Mouse (Mus musculus) liver, embryonic 11.5 days (tissue): Measurements from ENCODE around the gene Fosb. TPM values are rescaled to one million over a fixed set of nuclear protein-coding genes. Genes with fewer than 3 reads are reported as not detected.
A peak's percentile ranks its signal among the peaks of the same experiment; 100 is the strongest.
"Not testable (repeated sequence)": the region's sequence is repeated elsewhere in the genome, so short reads cannot be mapped to it uniquely, and the experiment has no call there.

ENCODE experiments used
- ATAC-seq: fragments of 200-750 bp; cut with Nextera tagmentation; replicated peaks from 2 replicates; pipeline ENCODE4 v1.8.0; 2017; ENCODE audit warnings: moderate number of reproducible peaks, mild to moderate bottlenecking, moderate TSS enrichment, moderate library complexity; ENCODE audit not compliant: low FRiP score
- DNase-seq: peaks from one replicate; pipeline ENCODE4 v3.0.0-alpha.2; 2017; ENCODE audit warnings: low spot score
- H3K27ac ChIP-seq: fragments of 300-500 bp; sonication (generic); 2 replicates; pipeline ENCODE4 v1.5.1; 2014; ENCODE audit warnings: mild to moderate bottlenecking, low read depth, low read length, control low read depth
- H3K27me3 ChIP-seq: fragments of 300-500 bp; sonication (generic); replicated peaks from 2 replicates; pipeline ENCODE4 v1.6.1; 2014; ENCODE audit warnings: low read length, mixed read lengths; ENCODE audit not compliant: control insufficient read depth, insufficient read depth
- H3K36me3 ChIP-seq: fragments of 300-500 bp; sonication (generic); 2 replicates; pipeline ENCODE4 v1.6.1; 2014; ENCODE audit warnings: mild to moderate bottlenecking, low read length, moderate library complexity, mixed read lengths; ENCODE audit not compliant: control insufficient read depth, insufficient read depth
- H3K4me1 ChIP-seq: fragments of 300-500 bp; sonication (generic); replicated peaks from 2 replicates; pipeline ENCODE4 v1.6.1; 2014; ENCODE audit warnings: low read length, mixed read lengths; ENCODE audit not compliant: control insufficient read depth, insufficient read depth
- H3K4me2 ChIP-seq: fragments of 300-500 bp; sonication (generic); 2 replicates; pipeline ENCODE4 v1.6.1; 2014; ENCODE audit warnings: mild to moderate bottlenecking, control low read depth, moderate library complexity
- H3K4me3 ChIP-seq: fragments of 300-500 bp; sonication (generic); 2 replicates; pipeline ENCODE4 v1.5.1; 2014; ENCODE audit warnings: low read depth, low read length, control low read depth
- H3K9ac ChIP-seq: fragments of 300-500 bp; sonication (generic); 2 replicates; pipeline ENCODE4 v1.6.1; 2014; ENCODE audit warnings: low read depth, low read length, control low read depth
- H3K9me3 ChIP-seq: fragments of 300-500 bp; sonication (generic); 2 replicates; pipeline ENCODE4 v1.6.1; 2016; ENCODE audit warnings: low read length, inconsistent platforms, mixed read lengths; ENCODE audit not compliant: control insufficient read depth
- WGBS: fragments of 180-500 bp; shearing (Covaris S2); extraction: QIAGEN DNeasy Blood & Tissue Kit; methylation state at CpG from one replicate; pipeline ENCODE4 v1.1.7; 2014; 5-methylcytosine and 5-hydroxymethylcytosine counted together
- polyA plus RNA-seq: library from polyadenylated mRNA; unstranded; fragments of >200 nt; fragmentation: Nextera tagmentation; extraction: Ambion mirVana; gene quantifications from 2 replicates; pipeline ENCODE4 v1.2.1, GENCODE M21; 2014

Fosb gene
- polyA plus RNA-seq, 1 experiment from 2014 or later: 0.07 TPM

DNA sequence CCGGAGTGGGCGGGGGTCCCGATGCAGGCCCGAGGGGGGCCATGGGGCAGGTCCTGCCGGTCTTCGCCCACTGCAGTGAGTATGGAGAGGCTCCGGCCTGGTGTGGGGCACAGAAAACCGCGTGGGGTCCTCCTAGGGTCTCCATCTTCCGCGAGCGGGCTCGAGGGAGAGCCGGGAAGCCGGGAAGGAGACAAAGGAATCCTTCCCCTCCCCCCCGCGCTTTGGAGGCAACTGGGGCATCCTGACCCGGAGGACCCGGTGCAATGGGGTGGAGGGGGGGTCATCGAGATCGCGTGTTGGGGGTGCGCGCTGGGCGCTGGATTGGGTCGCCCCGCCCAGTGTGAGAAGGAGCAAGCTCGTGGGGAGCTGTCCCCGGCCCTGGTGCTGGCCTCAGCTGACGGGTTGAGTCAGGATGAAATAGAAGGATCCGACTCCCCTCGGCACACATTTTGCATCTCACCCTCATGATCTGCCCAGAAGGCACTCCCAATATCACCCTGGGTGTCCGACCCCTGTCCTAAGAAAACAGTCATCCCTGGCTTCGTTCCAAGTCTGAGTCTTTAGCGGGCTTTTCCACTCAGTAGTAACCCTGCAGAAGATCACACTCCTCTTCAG, 27.0 kb downstream of the Fosb start:
- peak overlapping the region; percentile 100 for H3K4me2 ChIP-seq
- DNase-seq (peak; percentile 80), ATAC-seq (peak; percentile 57)
- H3K4me1 ChIP-seq: peaks cover 11% of the 10 kb centered on the region
- H3K9me3 ChIP-seq: no peaks in the 10 kb centered on the region
- H3K9ac ChIP-seq: peak overlapping the region; percentile 59
- 2% methylated on average over 35 of the region's 35 CpGs for WGBS
- H3K27me3 ChIP-seq: peaks cover 55% of the 10 kb centered on the region
- H3K27ac ChIP-seq: no peak overlapping the region
- no peaks in the 10 kb centered on the region for H3K36me3 ChIP-seq
- peak overlapping the region; percentile 69 for H3K4me3 ChIP-seq

DNA sequence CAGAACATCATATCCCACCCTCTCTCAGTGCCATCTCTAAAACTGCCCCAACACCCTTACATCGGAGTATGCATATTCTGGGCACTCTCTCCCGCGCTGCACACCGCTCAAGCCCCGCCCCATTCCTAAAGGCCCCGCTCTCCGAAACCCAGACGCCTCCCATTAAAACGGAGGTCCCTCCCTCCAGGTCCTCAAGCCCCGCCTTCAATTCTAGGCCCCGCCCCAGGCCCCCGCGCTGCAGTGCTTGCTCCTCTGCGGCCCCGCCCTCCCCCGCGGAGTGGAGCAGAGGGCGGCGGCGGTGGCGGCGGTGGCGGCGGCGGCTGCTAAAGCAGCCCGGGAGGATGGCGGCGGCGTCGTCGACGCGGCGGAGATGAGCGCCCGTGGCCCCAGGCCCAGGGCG, 27.5 kb downstream of the Fosb start, which contains the start of gene Rtn2:
Gene Rtn2, plus strand, starts transcription at position 240 of the 400 bp plus-strand sequence.
- no peaks in the 10 kb centered on the region for H3K36me3 ChIP-seq
- H3K27ac ChIP-seq: no peak within 1 kb of the TSS
- H3K9me3 ChIP-seq: no peaks in the 10 kb centered on the region
- H3K9ac ChIP-seq: peak within 1 kb of the TSS; percentile 59
- H3K4me2 ChIP-seq: peak within 1 kb of the TSS; percentile 100
- peak within 1 kb of the TSS; percentile 69 for H3K4me3 ChIP-seq
- ATAC-seq: peak; percentile 89
- peaks cover 11% of the 10 kb centered on the region for H3K4me1 ChIP-seq
- 0% methylated on average over 33 of the region's 37 CpGs for WGBS
- H3K27me3 ChIP-seq: peaks cover 60% of the 10 kb centered on the region
- DNase-seq: peak; percentile 88

DNA sequence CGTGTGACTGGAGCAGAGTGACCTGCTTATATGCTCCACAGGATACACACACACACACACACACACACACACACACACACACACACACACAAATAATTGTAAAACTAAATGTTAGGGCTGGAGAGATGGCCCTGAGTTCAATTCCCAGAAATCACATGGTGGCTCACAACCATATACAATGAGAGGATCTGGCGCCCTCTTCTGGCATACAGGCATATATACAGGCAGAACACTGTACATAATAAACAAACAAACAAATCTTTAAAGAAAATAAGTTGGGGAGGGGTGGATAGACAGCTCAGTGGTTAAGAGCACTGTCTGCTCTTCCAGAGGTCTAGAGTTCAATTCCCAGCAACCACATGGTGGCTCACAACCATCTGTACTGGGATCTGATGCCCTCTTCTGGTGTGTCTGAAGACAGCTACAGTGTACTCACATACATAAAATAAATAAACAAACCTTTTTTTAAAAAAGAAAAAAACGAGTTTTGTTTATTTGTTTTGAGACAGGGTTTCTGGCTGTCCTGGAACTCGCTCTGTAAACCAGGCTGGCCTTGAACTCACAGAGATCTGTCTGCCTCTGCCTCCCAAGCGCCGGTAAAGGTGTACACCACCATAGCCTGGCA, 28.1 kb downstream of the Fosb start:
- peak overlapping the region; percentile 69 for H3K4me3 ChIP-seq
- H3K4me2 ChIP-seq: peak overlapping the region; percentile 100
- not testable (repeated sequence) for H3K9me3 ChIP-seq, H3K36me3 ChIP-seq, DNase-seq, H3K27ac ChIP-seq, H3K9ac ChIP-seq
- H3K4me1 ChIP-seq: peaks cover 11% of the 10 kb centered on the region
- peak; percentile 14 for ATAC-seq
- 30% methylated on average over 6 of the region's 6 CpGs for WGBS
- H3K27me3 ChIP-seq: peaks cover 62% of the 10 kb centered on the region

DNA sequence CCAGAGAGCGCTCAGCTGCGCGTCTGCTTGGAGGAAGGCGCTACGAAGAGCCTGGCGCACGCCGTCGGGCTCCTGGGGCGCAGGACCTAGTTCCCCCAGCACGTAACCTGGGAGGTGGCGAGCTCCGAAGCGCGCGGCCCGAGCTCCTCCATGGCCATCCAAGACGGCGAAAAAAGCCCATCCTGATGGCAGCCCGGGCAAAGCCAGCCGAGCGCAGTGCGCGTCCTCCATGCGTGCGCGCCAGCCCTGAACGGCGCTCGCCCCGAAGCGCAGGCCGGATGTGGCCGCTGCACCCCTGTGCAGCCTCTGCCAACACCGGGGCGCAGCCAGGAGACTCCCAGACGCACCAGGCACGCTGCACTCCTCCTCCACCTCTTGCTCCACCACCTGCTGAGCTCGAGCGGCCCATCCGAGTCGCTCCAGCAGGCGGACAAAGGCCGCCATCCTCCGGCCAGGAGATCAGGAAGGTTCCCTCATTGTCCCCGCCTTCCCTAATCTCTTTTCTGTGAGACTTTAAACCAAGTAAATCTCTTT, 30.2 kb downstream of the Fosb start, which contains the start of gene Ppm1n:
Gene Ppm1n, minus strand, starts transcription at position 484 of the 534 bp plus-strand sequence.
- peak within 1 kb of the TSS; percentile 33 for H3K4me3 ChIP-seq
- no peak within 1 kb of the TSS for H3K27ac ChIP-seq
- no peak for DNase-seq
- H3K4me2 ChIP-seq: peak within 1 kb of the TSS; percentile 56
- H3K27me3 ChIP-seq: peaks cover 62% of the 10 kb centered on the region
- no peak within 1 kb of the TSS for H3K9ac ChIP-seq
- 2% methylated on average over 45 of the region's 46 CpGs for WGBS
- H3K4me1 ChIP-seq: peaks cover 11% of the 10 kb centered on the region
- no peaks in the 10 kb centered on the region for H3K9me3 ChIP-seq
- no peaks in the 10 kb centered on the region for H3K36me3 ChIP-seq
- ATAC-seq: no peak

DNA sequence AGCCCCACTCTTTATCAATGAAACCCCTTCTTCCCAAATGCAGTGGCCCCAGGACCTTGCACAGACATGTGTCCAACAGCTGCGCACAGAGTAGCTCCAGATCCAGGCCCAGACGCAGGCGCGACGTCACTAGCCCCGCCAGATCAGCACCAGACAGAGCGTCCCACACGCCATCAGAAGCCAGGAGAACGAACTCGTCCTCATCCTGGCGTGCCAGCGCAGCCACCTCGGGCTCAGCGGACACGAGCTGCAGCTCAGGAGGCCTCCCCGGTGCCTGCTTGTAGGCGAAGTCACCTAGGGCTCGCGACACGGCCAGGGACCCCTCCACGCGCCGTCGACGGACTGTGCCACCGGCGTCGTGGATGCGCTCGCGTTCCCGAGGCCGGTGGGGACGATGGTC, 30.8 kb downstream of the Fosb start:
- H3K4me2 ChIP-seq: peak overlapping the region; percentile 56
- H3K27me3 ChIP-seq: peaks cover 58% of the 10 kb centered on the region
- no peak overlapping the region for H3K27ac ChIP-seq
- no peak overlapping the region for H3K9ac ChIP-seq
- H3K36me3 ChIP-seq: no peaks in the 10 kb centered on the region
- H3K4me1 ChIP-seq: peaks cover 11% of the 10 kb centered on the region
- ATAC-seq (no peak), DNase-seq (no peak)
- H3K9me3 ChIP-seq: no peaks in the 10 kb centered on the region
- 4% methylated on average over 34 of the region's 34 CpGs for WGBS
- H3K4me3 ChIP-seq: peak overlapping the region; percentile 33

DNA sequence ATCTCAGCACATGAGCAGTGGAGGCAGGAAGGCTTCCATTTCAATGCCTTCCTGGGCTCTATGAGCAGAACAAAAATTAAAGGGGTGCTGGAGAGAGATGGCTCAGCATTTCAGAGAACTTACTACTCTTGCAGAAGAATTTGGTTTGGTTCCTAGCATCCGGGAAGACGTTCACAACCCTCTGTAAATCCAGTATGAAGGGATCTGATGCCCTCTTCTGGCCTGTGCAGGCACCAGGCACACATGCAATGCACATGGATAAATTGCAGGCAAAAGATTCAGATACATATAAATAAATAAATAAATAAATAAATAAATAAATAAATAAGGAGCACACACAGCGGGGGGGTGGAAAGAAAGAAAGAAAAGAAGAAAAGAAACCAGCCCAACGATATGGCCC, 33.6 kb downstream of the Fosb start:
- WGBS: 46% methylated on average over 4 of the region's 4 CpGs
- Histone ChIP-seq H3K9ac (no peak overlapping the region), H3K36me3 (no peaks in the 10 kb centered on the region), H3K4me2 (no peak overlapping the region), H3K4me3 (no peak overlapping the region), H3K4me1 (0 out of 2 replicates have a peak, but pooled peaks cover 2% of the 10 kb centered on the region), H3K9me3 (no peaks in the 10 kb centered on the region), H3K27me3 (peaks cover 41% of the 10 kb centered on the region), H3K27ac (no peak overlapping the region)
- DNase-seq: no peak
- ATAC-seq: no peak

DNA sequence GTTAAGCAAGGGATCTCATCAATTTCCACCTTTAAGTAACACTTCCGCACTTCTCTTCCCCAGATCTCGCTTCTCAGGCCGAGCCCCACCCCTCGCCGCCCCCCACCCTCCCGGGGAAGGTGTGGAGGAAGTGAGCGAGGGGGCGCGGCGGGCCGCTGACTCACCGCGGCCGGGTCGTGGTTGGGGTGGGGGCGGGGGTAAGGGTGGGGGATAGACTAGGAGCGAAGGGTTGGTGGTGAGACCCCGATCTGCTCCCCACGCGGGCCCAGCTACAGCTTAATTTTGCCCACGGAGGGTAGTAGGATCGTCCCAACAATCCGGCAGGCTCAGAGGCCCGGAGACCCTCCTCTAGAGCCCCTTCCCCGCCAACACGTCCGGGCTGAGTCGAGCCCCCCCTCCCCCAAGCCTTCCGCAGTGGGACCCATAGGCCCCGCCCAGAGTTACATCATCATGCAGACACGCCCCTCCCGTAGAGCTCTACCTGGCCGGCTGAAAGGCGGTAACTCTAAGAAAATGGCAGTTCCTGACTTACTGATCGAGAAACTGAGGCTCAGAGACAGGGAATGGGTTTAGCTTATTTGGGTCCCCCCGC, 37.6 kb downstream of the Fosb start:
- ATAC-seq: peak; percentile 72
- peak; percentile 90 for DNase-seq

DNA sequence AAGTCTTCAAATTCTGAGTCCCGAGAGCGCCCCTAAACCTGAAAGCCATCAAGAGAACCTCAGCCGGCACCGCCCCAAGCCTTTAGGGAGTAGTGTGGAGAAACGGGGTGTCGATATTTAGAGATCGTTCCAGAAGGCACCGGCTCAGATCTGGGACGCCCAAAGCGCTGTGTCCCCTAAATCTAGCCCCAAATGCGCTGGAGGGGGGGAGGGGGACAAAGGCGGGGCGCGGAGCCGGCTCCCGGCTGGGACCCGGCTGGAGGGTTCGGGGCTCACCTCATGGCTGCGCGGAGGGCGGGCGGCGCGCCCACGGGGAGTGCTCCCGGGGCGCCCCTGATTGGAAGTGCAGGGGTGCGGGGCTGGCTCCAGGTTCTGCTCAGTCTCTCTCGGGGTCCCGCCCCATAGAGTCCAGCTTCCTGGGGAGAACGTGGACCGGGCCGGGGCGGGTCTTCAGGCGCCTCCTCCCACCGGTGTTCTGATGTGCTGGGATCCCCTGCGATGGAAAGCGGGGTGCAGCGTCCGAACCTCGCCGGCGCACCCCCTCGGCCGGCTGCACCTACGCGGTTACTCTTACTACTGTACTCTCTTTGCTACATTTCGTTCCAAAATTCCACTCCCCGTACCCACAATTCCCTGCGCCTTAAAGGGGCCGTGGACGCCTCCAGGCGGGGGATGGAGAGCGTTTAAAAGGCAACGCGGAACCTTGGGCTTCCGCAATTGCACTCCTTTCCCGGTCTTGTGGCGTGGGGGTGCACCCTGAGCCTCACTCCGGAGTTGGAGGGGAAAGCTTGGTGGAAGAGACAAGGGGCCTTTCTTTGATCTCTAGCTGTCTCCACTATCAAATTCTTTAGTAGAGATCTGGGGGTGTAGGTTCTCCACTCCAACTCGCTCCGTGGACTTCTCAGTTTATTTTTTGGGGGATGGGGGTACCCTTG, 38.3 kb downstream of the Fosb start, which contains the start of gene Vasp:
Gene Vasp, minus strand, starts transcription at position 580 of the 935 bp plus-strand sequence.
- Histone ChIP-seq H3K4me2 (peak within 1 kb of the TSS; percentile 90), H3K4me3 (peak within 1 kb of the TSS; percentile 98), H3K27me3 (no peaks in the 10 kb centered on the region), H3K4me1 (peaks cover 29% of the 10 kb centered on the region), H3K36me3 (peaks cover 4% of the 10 kb centered on the region; the same call in 1 of the 2 replicates), H3K9me3 (no peaks in the 10 kb centered on the region), H3K27ac (peak within 1 kb of the TSS; percentile 98), H3K9ac (peak within 1 kb of the TSS; percentile 93)
- ATAC-seq: peak; percentile 63
- WGBS: under 1% methylated on average over 52 of the region's 62 CpGs
- peak; percentile 85 for DNase-seq

More for the DNA sequence above, 37.6 kb downstream of the Fosb start:
- Histone ChIP-seq H3K36me3 (peaks cover 4% of the 10 kb centered on the region; the same call in 1 of the 2 replicates), H3K27ac (peak overlapping the region; percentile 98), H3K4me1 (peaks cover 22% of the 10 kb centered on the region), H3K9ac (peak overlapping the region; percentile 93), H3K27me3 (peaks cover under 1% of the 10 kb centered on the region), H3K4me3 (peak overlapping the region; percentile 98), H3K9me3 (no peaks in the 10 kb centered on the region), H3K4me2 (peak overlapping the region; percentile 90)
- WGBS: 0% methylated on average over 36 of the region's 36 CpGs
